Mouse (Mus musculus): Measurements from ENCODE around the gene 1700025G04Rik. TPM values are rescaled to one million over a fixed set of nuclear protein-coding genes. Genes with fewer than 3 reads are reported as not detected.
A peak's percentile ranks its signal among the peaks of the same experiment; 100 is the strongest.

Gene 1700025G04Rik
- 25.6 and 25.8 TPM in 2 replicates for polyA plus RNA-seq (2015; fragmentation: Nextera tagmentation; extraction: Ambion mirVana)

- H3K4me2 ChIP-seq (replicated peaks; ENCODE audit: low read depth): peak within 1 kb of the TSS; percentile 97
- H3K4me1 ChIP-seq (replicated peaks; ENCODE audit: control insufficient read depth, insufficient read depth, low read length): peaks cover 5% of the 10 kb centered on the region; the same call in 1 of the 2 replicates
- peak within 1 kb of the TSS; percentile 93 for H3K4me3 ChIP-seq (ENCODE audit: low read depth, low read length)
- H3K27me3 ChIP-seq (replicated peaks; ENCODE audit: control insufficient read depth, insufficient read depth, low read length): no peaks in the 10 kb centered on the region
- H3K9me3 ChIP-seq (ENCODE audit: control insufficient read depth): no peaks in the 10 kb centered on the region
- WGBS: 0% methylated on average over 47 of the region's 66 CpGs
- peak; percentile 90 for ATAC-seq
- H3K9ac ChIP-seq (ENCODE audit: low read depth, low read length): peak within 1 kb of the TSS; percentile 60
- TF ChIP-seq CTCF (IDR thresholded peaks at IDR 0.05; ENCODE audit: low read depth): no peak
- H3K27ac ChIP-seq (ENCODE audit: low read depth, low read length): peak within 1 kb of the TSS; percentile 83
- no peaks in the 10 kb centered on the region for H3K36me3 ChIP-seq (ENCODE audit: control insufficient read depth, insufficient read depth)
Observed at GRCm38 (mm10) chr1:152090018-152090553, at the start of gene 1700025G04Rik. Gene 1700025G04Rik (minus strand): TSS chr1:152090125.

GRCm38 (mm10) chr1:152139496-152139895 is 49.6 kb upstream of the 1700025G04Rik start:
- no peak for TF ChIP-seq CTCF (IDR thresholded peaks at IDR 0.05; ENCODE audit: low read depth)
- H3K27me3 ChIP-seq (replicated peaks; ENCODE audit: control insufficient read depth, insufficient read depth, low read length): no peaks in the 10 kb centered on the region
- H3K4me3 ChIP-seq (ENCODE audit: low read depth, low read length): no peak overlapping the region
- 73% methylated on average over 4 of the region's 4 CpGs for WGBS
- H3K27ac ChIP-seq (ENCODE audit: low read depth, low read length): no peak overlapping the region
- H3K4me2 ChIP-seq (replicated peaks; ENCODE audit: low read depth): no peak overlapping the region
- no peaks in the 10 kb centered on the region for H3K9me3 ChIP-seq (ENCODE audit: control insufficient read depth)
- no peaks in the 10 kb centered on the region for H3K4me1 ChIP-seq (replicated peaks; ENCODE audit: control insufficient read depth, insufficient read depth, low read length)
- no peaks in the 10 kb centered on the region for H3K36me3 ChIP-seq (ENCODE audit: control insufficient read depth, insufficient read depth)
- ATAC-seq: no peak
- no peak overlapping the region for H3K9ac ChIP-seq (ENCODE audit: low read depth, low read length)

- no peaks in the 10 kb centered on the region for H3K27me3 ChIP-seq (replicated peaks; ENCODE audit: control insufficient read depth, insufficient read depth, low read length)
- H3K4me3 ChIP-seq (ENCODE audit: low read depth, low read length): no peak overlapping the region
- no peaks in the 10 kb centered on the region for H3K9me3 ChIP-seq (ENCODE audit: control insufficient read depth)
- 74% methylated on average over 15 of the region's 15 CpGs for WGBS
- H3K4me1 ChIP-seq (replicated peaks; ENCODE audit: control insufficient read depth, insufficient read depth, low read length): no peaks in the 10 kb centered on the region
- H3K27ac ChIP-seq (ENCODE audit: low read depth, low read length): no peak overlapping the region
- no peaks in the 10 kb centered on the region for H3K36me3 ChIP-seq (ENCODE audit: control insufficient read depth, insufficient read depth)
- no peak overlapping the region for H3K4me2 ChIP-seq (replicated peaks; ENCODE audit: low read depth)
- ATAC-seq: no peak
- H3K9ac ChIP-seq (ENCODE audit: low read depth, low read length): no peak overlapping the region
- no peak for TF ChIP-seq CTCF (IDR thresholded peaks at IDR 0.05; ENCODE audit: low read depth)
Observed at GRCm38 (mm10) chr1:152130029-152130727, 40.3 kb upstream of the 1700025G04Rik start.

- Histone ChIP-seq H3K4me2 (replicated peaks; ENCODE audit: low read depth) (no peak overlapping the region), H3K27ac (ENCODE audit: low read depth, low read length) (no peak overlapping the region), H3K9ac (ENCODE audit: low read depth, low read length) (no peak overlapping the region), H3K36me3 (ENCODE audit: control insufficient read depth, insufficient read depth) (no peaks in the 10 kb centered on the region), H3K9me3 (ENCODE audit: control insufficient read depth) (no peaks in the 10 kb centered on the region), H3K4me3 (ENCODE audit: low read depth, low read length) (no peak overlapping the region), H3K27me3 (replicated peaks; ENCODE audit: control insufficient read depth, insufficient read depth, low read length) (no peaks in the 10 kb centered on the region), H3K4me1 (replicated peaks; ENCODE audit: control insufficient read depth, insufficient read depth, low read length) (no peaks in the 10 kb centered on the region)
- no peak for ATAC-seq
- WGBS: 89% methylated on average over 7 of the region's 7 CpGs
- no peak for TF ChIP-seq CTCF (IDR thresholded peaks at IDR 0.05; ENCODE audit: low read depth)
Observed at GRCm38 (mm10) chr1:152125451-152125850, 35.5 kb upstream of the 1700025G04Rik start.

GRCm38 (mm10) chr1:152110123-152110522 is 20.2 kb upstream of the 1700025G04Rik start:
- Histone ChIP-seq H3K4me3 (ENCODE audit: low read depth, low read length) (no peak overlapping the region), H3K4me1 (replicated peaks; ENCODE audit: control insufficient read depth, insufficient read depth, low read length) (no peaks in the 10 kb centered on the region), H3K9ac (ENCODE audit: low read depth, low read length) (no peak overlapping the region), H3K27me3 (replicated peaks; ENCODE audit: control insufficient read depth, insufficient read depth, low read length) (no peaks in the 10 kb centered on the region), H3K27ac (ENCODE audit: low read depth, low read length) (no peak overlapping the region), H3K36me3 (ENCODE audit: control insufficient read depth, insufficient read depth) (no peaks in the 10 kb centered on the region), H3K9me3 (ENCODE audit: control insufficient read depth) (no peaks in the 10 kb centered on the region), H3K4me2 (replicated peaks; ENCODE audit: low read depth) (no peak overlapping the region)
- 89% methylated on average over 1 of the region's 1 CpGs for WGBS
- TF ChIP-seq CTCF (IDR thresholded peaks at IDR 0.05; ENCODE audit: low read depth): no peak
- ATAC-seq: no peak

- ATAC-seq: no peak
- Histone ChIP-seq H3K4me3 (ENCODE audit: low read depth, low read length) (no peak overlapping the region), H3K4me2 (replicated peaks; ENCODE audit: low read depth) (no peak overlapping the region), H3K27ac (ENCODE audit: low read depth, low read length) (no peak overlapping the region), H3K4me1 (replicated peaks; ENCODE audit: control insufficient read depth, insufficient read depth, low read length) (no peaks in the 10 kb centered on the region), H3K9ac (ENCODE audit: low read depth, low read length) (no peak overlapping the region), H3K36me3 (ENCODE audit: control insufficient read depth, insufficient read depth) (no peaks in the 10 kb centered on the region), H3K9me3 (ENCODE audit: control insufficient read depth) (no peaks in the 10 kb centered on the region), H3K27me3 (replicated peaks; ENCODE audit: control insufficient read depth, insufficient read depth, low read length) (no peaks in the 10 kb centered on the region)
- no peak for TF ChIP-seq CTCF (IDR thresholded peaks at IDR 0.05; ENCODE audit: low read depth)
- 66% methylated on average over 2 of the region's 2 CpGs for WGBS
Observed at GRCm38 (mm10) chr1:152106136-152106535, 16.2 kb upstream of the 1700025G04Rik start.
